ENCODE assay signal across 9 mouse cellular contexts in the genomic region with DNA sequence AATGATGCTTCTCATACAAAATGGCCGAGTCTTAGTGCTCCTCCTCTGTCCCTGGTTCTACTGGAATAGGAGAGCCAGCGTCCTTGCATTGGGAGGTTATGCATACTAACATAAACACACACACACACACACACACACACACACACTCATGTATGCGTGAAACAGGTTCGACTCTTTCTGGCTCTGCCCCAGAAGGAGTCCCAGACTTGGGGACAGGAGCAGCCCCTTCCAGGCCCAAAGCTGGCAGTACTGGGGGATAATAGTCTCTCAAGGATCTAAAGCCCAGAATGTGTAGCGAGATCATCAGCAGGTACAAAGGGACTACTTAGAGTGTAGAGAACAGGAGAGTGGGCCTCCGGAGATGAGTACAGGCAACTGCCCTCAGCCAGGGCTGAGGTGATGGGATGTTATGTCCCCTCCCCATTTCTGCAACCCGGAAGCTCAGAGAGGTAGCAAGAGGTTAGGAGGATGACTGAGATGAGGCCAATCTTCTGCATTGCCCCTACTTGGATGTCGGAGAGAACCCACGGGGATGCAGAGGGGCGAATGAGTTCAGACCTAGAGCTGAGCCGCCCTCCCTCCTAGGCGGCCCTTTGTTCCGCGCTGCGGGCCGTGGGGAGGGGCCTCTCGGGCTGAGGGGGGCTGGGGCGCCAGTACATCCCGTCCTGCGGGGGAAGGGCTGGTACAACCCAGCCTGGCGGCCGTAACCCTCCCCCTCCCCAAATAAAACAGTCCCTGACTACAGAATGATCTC. TPM values are rescaled to one million over a fixed set of nuclear protein-coding genes. Genes with fewer than 3 reads are reported as not detected.
A peak's percentile ranks its signal among the peaks of the same experiment; 100 is the strongest.
DNase-seq lines count a peak whose midpoint lies in the region; ATAC-seq and TF ChIP-seq lines count a peak whose summit lies in the region.
"Had no signal": no experiment of that assay in that cellular context is flagged by ENCODE, and none has a peak within 500 bp of the region (broad histone marks: within the 10 kb centered on the region; RNA-seq: fewer than 3 reads in every experiment).

No protein-coding gene starts in this region.

- no peak overlapping the region for H3K27ac ChIP-seq in kidney, postnatal 0 days
- peak overlapping the region; percentile 95 for H3K27ac ChIP-seq in forebrain, embryonic 16.5 days (ENCODE audit: low read length)
- H3K27ac ChIP-seq in midbrain, embryonic 14.5 days (replicated peaks; ENCODE audit: low read depth, low read length), result peak overlapping the region; percentile 96

- 9% methylated on average over 22 of the region's 22 CpGs for WGBS in kidney, postnatal 0 days
- WGBS in forebrain, embryonic 16.5 days, result 6% methylated on average over 22 of the region's 22 CpGs
- WGBS in midbrain, embryonic 14.5 days, result 6% methylated on average over 22 of the region's 22 CpGs

- H3K36me3 ChIP-seq in kidney, postnatal 0 days (ENCODE audit: insufficient read depth, low read length), result no peaks in the 10 kb centered on the region
- H3K36me3 ChIP-seq in forebrain, embryonic 16.5 days (ENCODE audit: control insufficient read depth, insufficient read depth), result no peaks in the 10 kb centered on the region
- no peaks in the 10 kb centered on the region for H3K36me3 ChIP-seq in midbrain, embryonic 14.5 days (ENCODE audit: control insufficient read depth, insufficient read depth, low read length)

- no peak overlapping the region for H3K9ac ChIP-seq in kidney, postnatal 0 days (ENCODE audit: low read depth, low read length)
- peak overlapping the region; percentile 93 for H3K9ac ChIP-seq in forebrain, embryonic 16.5 days (replicated peaks; ENCODE audit: low read depth, low read length)
- peak overlapping the region; percentile 91 for H3K9ac ChIP-seq in midbrain, embryonic 14.5 days (replicated peaks; ENCODE audit: low read length)

- peak overlapping the region; percentile 32 for H3K4me3 ChIP-seq in kidney, postnatal 0 days (replicated peaks; ENCODE audit: low read depth, low read length)
- peak overlapping the region; percentile 79 for H3K4me3 ChIP-seq in forebrain, embryonic 16.5 days (replicated peaks; ENCODE audit: low read length)
- H3K4me3 ChIP-seq in midbrain, embryonic 14.5 days (replicated peaks; ENCODE audit: low read depth, low read length), result peak overlapping the region; percentile 75

- no peaks in the 10 kb centered on the region for H3K9me3 ChIP-seq in kidney, postnatal 0 days (replicated peaks; ENCODE audit: low read length)
- H3K9me3 ChIP-seq in forebrain, embryonic 16.5 days (ENCODE audit: control insufficient read depth, low read length), result no peaks in the 10 kb centered on the region
- H3K9me3 ChIP-seq in midbrain, embryonic 14.5 days (ENCODE audit: control insufficient read depth, low read length), result no peaks in the 10 kb centered on the region

- H3K4me1 ChIP-seq in kidney, postnatal 0 days (replicated peaks; ENCODE audit: insufficient read depth, low read length), result no peaks in the 10 kb centered on the region; the same call in 1 of the 2 replicates
- H3K4me1 ChIP-seq in forebrain, embryonic 16.5 days (replicated peaks; ENCODE audit: control insufficient read depth, insufficient read depth, low read length), result peaks cover 33% of the 10 kb centered on the region
- peaks cover 32% of the 10 kb centered on the region for H3K4me1 ChIP-seq in midbrain, embryonic 14.5 days (ENCODE audit: control insufficient read depth, insufficient read depth, low read length)

- TF ChIP-seq CTCF in kidney, postnatal 0 days (IDR thresholded peaks at IDR 0.05; ENCODE audit: low read depth), result no peak

- peaks cover 39% of the 10 kb centered on the region for H3K27me3 ChIP-seq in kidney, postnatal 0 days (ENCODE audit: insufficient read depth, low read length)
- H3K27me3 ChIP-seq in forebrain, embryonic 16.5 days (replicated peaks; ENCODE audit: control insufficient read depth, insufficient read depth, low read length), result peaks cover 17% of the 10 kb centered on the region
- peaks cover 13% of the 10 kb centered on the region; the same call in 1 of the 2 replicates for H3K27me3 ChIP-seq in midbrain, embryonic 14.5 days (ENCODE audit: control insufficient read depth, insufficient read depth, low read length)

- peak overlapping the region; percentile 60 for H3K4me2 ChIP-seq in kidney, postnatal 0 days (ENCODE audit: low read length)
- H3K4me2 ChIP-seq in forebrain, embryonic 16.5 days (ENCODE audit: low read length), result peak overlapping the region; percentile 69
- peak overlapping the region; percentile 64 for H3K4me2 ChIP-seq in midbrain, embryonic 14.5 days (ENCODE audit: low read length)

- DNase-seq in kidney, postnatal 0 days (ENCODE audit: low spot score), result no peak
- DNase-seq in kidney, postnatal 25 days, result no peak
- peak; percentile 51 to 62 for DNase-seq in cerebellum, adult 18-20 months
- DNase-seq in midbrain, embryonic 14.5 days, result peak; percentile 82
- DNase-seq in spleen, postnatal 4 days (ENCODE audit: low spot score in 2 of 2), result no peak
- no peak for DNase-seq in spleen, postnatal 14 days (ENCODE audit: low spot score in 2 of 2)

- ATAC-seq in kidney, postnatal 0 days (replicated peaks; ENCODE audit: low FRiP score, low read depth), result no peak
- ATAC-seq in forebrain, embryonic 16.5 days, result peak; percentile 92
- ATAC-seq in midbrain, embryonic 14.5 days (ENCODE audit: low FRiP score, low TSS enrichment), result peak; percentile 88
- no peak for ATAC-seq in granulocyte monocyte progenitor cell, adult 5-6 weeks (replicated peaks; ENCODE audit: poor library complexity, severe bottlenecking)
- ATAC-seq: inflammation-experienced regulatory T-cells, adult 6 months had no signal

RNA-seq across cellular contexts. Expression of a gene that starts 1.1 kb away (rescaled TPM):
- polyA plus RNA-seq in kidney, postnatal 0 days (2015; fragmentation: Nextera tagmentation; extraction: Ambion mirVana), result 0.17 TPM in 1 of 2 replicates, not detected in the other
- 45.5 and 54.9 TPM in 2 replicates for polyA plus RNA-seq in forebrain, embryonic 16.5 days (2015; fragmentation: Nextera tagmentation; extraction: Ambion mirVana)
- 52.0 and 52.4 TPM in 2 replicates for polyA plus RNA-seq in midbrain, embryonic 14.5 days (2014; fragmentation: Nextera tagmentation; extraction: Ambion mirVana)
- total RNA-seq in granulocyte monocyte progenitor cell, adult 5-6 weeks (2014; fragmentation: Nextera tagmentation), result not detected in 2 replicates
- not detected in 2 replicates for total RNA-seq in granulocyte monocyte progenitor cell, adult 5-6 weeks (2017)

RNA-seq across cellular contexts. Expression of a gene that starts 22.8 kb away (rescaled TPM):
- 0.05 TPM in 1 of 2 replicates, not detected in the other for polyA plus RNA-seq in kidney, postnatal 0 days (2015; fragmentation: Nextera tagmentation; extraction: Ambion mirVana)
- 5.7 and 6.0 TPM in 2 replicates for polyA plus RNA-seq in forebrain, embryonic 16.5 days (2015; fragmentation: Nextera tagmentation; extraction: Ambion mirVana)
- 12.7 and 14.1 TPM in 2 replicates for polyA plus RNA-seq in midbrain, embryonic 14.5 days (2014; fragmentation: Nextera tagmentation; extraction: Ambion mirVana)
- total RNA-seq in granulocyte monocyte progenitor cell, adult 5-6 weeks (2014; fragmentation: Nextera tagmentation), result not detected in 2 replicates
- total RNA-seq in granulocyte monocyte progenitor cell, adult 5-6 weeks (2017), result not detected in 2 replicates
- polyA plus RNA-seq: inflammation-experienced regulatory T-cells, adult 6 months had no signal

RNA-seq across cellular contexts. Expression of a gene that starts 53.0 kb away (rescaled TPM):
- polyA plus RNA-seq in kidney, postnatal 0 days (2015; fragmentation: Nextera tagmentation; extraction: Ambion mirVana), result 262 and 278 TPM in 2 replicates
- polyA plus RNA-seq in forebrain, embryonic 16.5 days (2015; fragmentation: Nextera tagmentation; extraction: Ambion mirVana), result 433 and 453 TPM in 2 replicates
- 442 and 539 TPM in 2 replicates for polyA plus RNA-seq in midbrain, embryonic 14.5 days (2014; fragmentation: Nextera tagmentation; extraction: Ambion mirVana)
- 82.3 and 90.4 TPM in 2 replicates for total RNA-seq in granulocyte monocyte progenitor cell, adult 5-6 weeks (2014; fragmentation: Nextera tagmentation)
- total RNA-seq in granulocyte monocyte progenitor cell, adult 5-6 weeks (2017), result 70.3 and 77.7 TPM in 2 replicates

Comparison
In these comparisons a context has a peak if more than half of its experiments do, and no peak if none do; other contexts are left out.
1. ATAC-seq: peak in forebrain, embryonic 16.5 days (single experiment) and midbrain, embryonic 14.5 days (single experiment); none in kidney, postnatal 0 days (single experiment) and granulocyte monocyte progenitor cell, adult 5-6 weeks (single experiment).
2. DNase-seq: peak in cerebellum, adult 18-20 months (2 of 2) and midbrain, embryonic 14.5 days (single experiment); none in kidney, postnatal 0 days (single experiment), kidney, postnatal 25 days (0 of 2), spleen, postnatal 4 days (0 of 2) and spleen, postnatal 14 days (0 of 2).
3. RNA of a gene that starts 1.1 kb away (polyA plus RNA-seq): 45.5 to 54.9 TPM in forebrain, embryonic 16.5 days and 52.0 to 52.4 TPM in midbrain, embryonic 14.5 days; 0.17 TPM in kidney, postnatal 0 days; every median in the first group is over 10 times any median in the second.
4. Peak in every context shown above with its lines, with median percentiles within 50 percentile points of each other: H3K4me2 ChIP-seq and H3K4me3 ChIP-seq.